Mouse (Mus musculus) retina, adult 2 months (tissue): ENCODE data around the gene Bach2.

Experiments
- DNase-seq: peaks from one replicate; pipeline ENCODE4 v3.0.0-alpha.2; 2012; ENCODE audit warnings: low read depth, low spot score

Bach2 gene

DNA sequence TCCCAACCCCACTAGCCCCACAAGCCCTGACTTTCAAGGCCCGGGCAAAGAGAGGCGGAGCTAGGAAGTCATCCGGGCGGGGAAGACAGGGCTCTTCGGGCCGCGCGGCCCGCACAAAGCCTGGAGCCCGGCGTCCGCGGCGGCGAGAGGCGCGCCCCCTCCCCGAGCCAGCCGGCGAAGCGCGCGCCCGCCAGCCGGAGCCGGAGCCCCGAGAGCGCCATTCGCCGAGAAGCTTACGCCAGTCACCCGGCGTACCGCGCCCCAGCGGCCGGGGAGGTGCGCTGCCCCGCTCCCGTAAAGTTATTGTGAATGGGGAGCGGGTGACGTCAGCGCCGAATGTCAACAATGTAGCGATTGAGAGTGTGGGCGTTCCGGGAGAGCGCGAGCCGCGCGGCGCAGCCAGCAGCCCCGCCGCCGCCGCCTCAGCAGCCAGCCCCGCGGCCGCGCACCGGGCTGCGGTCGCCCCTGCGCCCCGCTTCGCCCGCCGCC lies at the start of gene Bach2:
Gene Bach2 (plus strand): TSS at position 439 of the 489 bp plus-strand sequence.
- DNase-seq = no peak

- no peak for DNase-seq
Measured at GRCm38 (mm10) chr4:32189416-32190036, 49.1 kb upstream of the Bach2 start.

DNA sequence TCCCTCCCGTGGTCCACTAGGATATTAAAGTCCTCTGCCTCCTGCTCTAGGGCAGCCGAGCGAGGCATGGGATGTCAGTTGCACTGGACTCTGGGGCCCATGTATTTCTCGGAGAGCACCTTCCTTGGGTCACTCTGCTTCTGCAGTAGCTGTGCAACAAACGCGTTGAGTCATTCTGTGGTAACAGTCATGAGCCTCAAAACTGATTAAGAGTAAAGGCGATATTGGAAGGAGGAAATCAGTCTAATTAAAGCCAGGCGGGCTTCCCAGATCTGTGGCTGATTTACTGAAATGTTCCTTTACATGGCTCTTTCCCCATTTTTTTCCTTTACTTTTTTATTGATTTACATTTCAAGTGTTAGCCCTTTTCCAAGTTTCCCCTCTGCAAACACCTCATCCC lies 48.1 kb upstream of the Bach2 start:
- no peak for DNase-seq

- DNase-seq = no peak
Measured at GRCm38 (mm10) chr4:32195945-32196921, 42.4 kb upstream of the Bach2 start.

GRCm38 (mm10) chr4:32198031-32198430 lies 40.6 kb upstream of the Bach2 start:
- no peak for DNase-seq

DNA sequence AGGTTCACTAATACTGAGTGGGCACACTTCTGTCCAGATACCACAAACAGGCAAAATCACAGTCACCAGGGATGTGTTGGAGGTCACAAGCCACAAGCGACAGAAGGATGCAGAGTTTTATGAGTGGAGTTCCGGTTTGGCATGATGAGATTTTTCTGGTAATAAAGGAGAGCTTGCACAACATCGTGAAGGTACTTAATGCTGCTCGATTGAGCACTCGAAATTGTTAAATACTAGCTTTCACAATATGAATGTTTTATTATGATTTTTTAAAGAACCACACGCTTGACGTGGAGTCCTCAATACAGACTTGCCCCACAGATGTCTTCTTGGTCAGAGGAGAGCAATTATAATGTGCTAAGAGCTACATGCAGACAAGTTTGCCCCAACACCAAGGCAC lies 40.0 kb upstream of the Bach2 start:
- DNase-seq = no peak

GRCm38 (mm10) chr4:32199156-32199555 lies 39.4 kb upstream of the Bach2 start:
- DNase-seq = no peak

GRCm38 (mm10) chr4:32201114-32201513 lies 37.5 kb upstream of the Bach2 start:
- no peak for DNase-seq

DNA sequence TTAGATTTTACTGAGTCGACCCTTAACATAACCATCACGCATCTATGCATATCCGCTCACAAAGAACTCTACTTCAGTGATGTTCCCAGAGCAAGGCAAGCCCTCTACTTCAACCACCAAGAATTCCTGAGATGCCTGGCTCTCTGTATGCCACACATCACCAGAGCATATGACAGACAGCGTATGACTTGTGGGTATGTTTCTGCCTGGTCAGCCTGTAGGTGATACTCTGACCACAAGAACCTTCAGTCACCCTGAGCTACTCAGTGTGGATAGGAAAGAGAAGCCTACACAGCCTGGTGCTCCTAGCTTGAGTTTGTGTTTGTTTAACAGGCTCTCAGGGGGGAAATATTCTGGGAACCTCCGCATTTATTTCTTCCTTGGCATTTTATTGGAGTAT lies 36.2 kb upstream of the Bach2 start:
- DNase-seq = no peak

GRCm38 (mm10) chr4:32204819-32205218 lies 33.8 kb upstream of the Bach2 start:
- DNase-seq = no peak

- DNase-seq = no peak
Measured at GRCm38 (mm10) chr4:32205825-32206224, 32.8 kb upstream of the Bach2 start.

- DNase-seq = no peak
Measured at GRCm38 (mm10) chr4:32209995-32210394, 28.6 kb upstream of the Bach2 start.

GRCm38 (mm10) chr4:32210424-32211184 lies 28.0 kb upstream of the Bach2 start:
- no peak for DNase-seq

DNA sequence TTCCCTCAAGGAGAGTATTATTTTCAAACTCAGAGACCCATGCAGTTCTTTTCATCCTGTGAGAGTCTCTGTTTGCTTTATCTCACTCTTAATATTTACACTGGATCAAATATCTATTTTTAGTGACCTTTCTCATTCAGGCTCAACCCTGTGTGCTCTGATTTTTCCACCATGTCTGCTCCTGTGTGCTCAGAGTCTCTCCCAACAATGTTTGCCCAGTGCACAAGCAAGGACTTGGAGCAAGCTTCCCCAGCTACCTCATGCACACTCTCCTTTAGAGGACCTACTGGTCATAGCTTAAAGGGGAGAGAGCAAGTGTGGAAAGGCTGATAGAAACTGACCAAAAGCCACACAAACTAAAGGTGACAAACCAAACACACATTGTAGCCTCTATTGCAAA lies 26.0 kb upstream of the Bach2 start:
- DNase-seq = no peak

- no peak for DNase-seq
Measured at GRCm38 (mm10) chr4:32216466-32216865, 22.1 kb upstream of the Bach2 start.

DNA sequence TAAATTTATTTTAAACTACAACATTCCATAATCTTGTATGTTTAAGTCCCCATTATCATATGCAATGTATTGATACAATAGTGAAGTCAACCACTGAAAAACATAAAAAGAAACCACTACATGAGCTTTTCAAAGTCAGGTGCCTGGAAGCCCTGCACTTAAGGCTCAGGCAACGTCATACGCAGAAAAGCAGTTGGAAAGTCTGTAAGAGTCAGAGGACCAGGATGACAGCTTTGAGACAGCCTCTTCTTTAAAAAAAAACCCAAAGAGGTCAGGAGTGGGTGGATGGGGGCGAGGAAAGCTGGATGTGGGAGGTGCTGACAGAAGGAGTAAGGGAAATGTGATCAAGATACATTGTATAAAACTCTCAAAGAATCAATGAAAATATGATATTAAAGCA lies 21.6 kb upstream of the Bach2 start:
- DNase-seq = no peak

GRCm38 (mm10) chr4:32217593-32217992 lies 21.0 kb upstream of the Bach2 start:
- no peak for DNase-seq

DNA sequence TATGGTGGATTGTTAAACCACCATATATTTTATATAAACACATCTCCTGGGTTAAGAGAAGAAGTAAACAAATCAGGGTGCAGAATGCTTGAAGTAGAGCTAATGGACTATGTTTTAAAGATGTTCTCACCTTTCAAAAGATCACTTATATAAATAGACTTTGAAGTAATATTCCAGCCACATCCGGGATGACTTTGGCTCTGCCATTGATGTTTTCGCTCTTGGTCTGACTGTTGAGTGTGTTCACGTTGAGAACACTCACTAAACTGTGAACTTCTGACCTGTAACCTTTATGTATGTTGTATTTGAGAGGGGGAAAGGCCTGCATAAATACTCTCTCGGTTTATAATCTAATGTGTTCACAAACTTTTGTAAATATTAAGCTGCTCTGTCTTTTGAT lies 20.2 kb upstream of the Bach2 start:
- no peak for DNase-seq

DNA sequence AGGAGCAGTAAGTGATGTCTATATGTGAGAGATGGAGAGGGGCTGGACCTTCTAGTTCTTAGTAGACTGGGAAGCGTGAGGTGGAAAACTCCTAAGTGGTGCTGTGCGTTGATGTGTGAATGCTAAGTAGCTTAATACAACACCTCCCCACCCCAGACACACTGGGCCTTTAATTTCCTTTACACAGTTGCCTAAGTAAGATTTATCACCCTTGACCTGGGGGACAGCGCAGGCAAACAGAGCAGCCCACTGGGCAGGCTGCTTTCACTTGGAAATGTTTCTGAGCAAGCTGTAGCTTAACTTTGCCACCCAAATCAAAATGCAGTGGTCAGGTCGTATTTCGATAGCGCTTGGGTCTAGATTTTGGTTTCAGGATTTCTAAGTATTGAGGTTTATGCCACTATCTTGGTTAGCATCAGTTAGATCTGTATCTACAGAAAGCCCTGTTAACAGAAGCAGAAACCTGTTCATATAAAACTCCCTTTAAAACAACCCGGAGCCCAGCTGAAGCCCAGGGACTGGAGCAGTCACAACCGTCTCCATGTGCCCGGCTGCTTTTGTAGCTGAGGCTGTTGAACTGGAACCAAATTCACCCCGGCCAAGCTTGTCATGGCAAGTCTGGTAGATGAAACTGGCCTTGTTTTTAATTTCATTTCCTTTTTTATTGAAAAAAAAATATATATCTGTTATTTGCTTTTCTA lies 19.0 kb upstream of the Bach2 start:
- DNase-seq = no peak

GRCm38 (mm10) chr4:32220129-32220491 lies 18.5 kb upstream of the Bach2 start:
- no peak for DNase-seq

DNA sequence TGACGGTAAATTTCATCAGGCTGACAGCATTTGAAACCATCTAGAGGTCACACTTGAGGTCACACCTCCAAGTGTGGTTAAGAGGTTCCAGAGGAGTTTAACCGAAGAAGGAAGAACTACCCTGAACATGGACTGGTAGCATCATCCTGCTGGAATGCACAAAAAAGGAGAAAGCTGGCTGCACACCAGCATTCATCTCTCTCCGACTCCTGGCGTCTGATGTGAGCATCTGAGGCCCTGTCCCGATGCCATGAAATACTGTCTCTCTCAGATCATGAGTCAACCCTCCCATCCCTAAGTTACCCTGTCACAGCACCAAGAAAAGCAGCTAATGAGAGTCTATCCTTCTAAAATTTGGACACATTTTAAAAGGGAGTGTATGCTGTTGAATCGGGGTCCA lies 17.6 kb upstream of the Bach2 start:
- DNase-seq = no peak

- DNase-seq = no peak
Measured at GRCm38 (mm10) chr4:32223563-32223962, 15.0 kb upstream of the Bach2 start.
